In genomic region chr11:69661221-69661881, GRCm38 (mm10) we compare ENCODE assay signal across 8 mouse cellular contexts. TPM values are rescaled to one million over a fixed set of nuclear protein-coding genes. Genes with fewer than 3 reads are reported as not detected.
DNase-seq lines count a peak whose midpoint lies in the region; ATAC-seq and TF ChIP-seq lines count a peak whose summit lies in the region.

No protein-coding gene starts in this region.

- H3K27ac ChIP-seq in CH12.LX (ENCODE audit: insufficient read depth, low read depth) = no peak overlapping the region
- H3K27ac ChIP-seq in forebrain, embryonic 11.5 days (ENCODE audit: low read depth, low read length) = peak overlapping the region; percentile 96
- H3K27ac ChIP-seq in neural tube, embryonic 15.5 days (replicated peaks) = peak overlapping the region; percentile 97; the same call in 1 of the 2 replicates

- peak overlapping the region; percentile 52 for H3K4me2 ChIP-seq in CH12.LX (ENCODE audit: insufficient read depth, low read depth, poor library complexity, severe bottlenecking)
- peak overlapping the region; percentile 52 for H3K4me2 ChIP-seq in forebrain, embryonic 11.5 days (ENCODE audit: low read depth, low read length, severe bottlenecking)
- H3K4me2 ChIP-seq in neural tube, embryonic 15.5 days = peak overlapping the region; percentile 65

- TF ChIP-seq EP300 in CH12.LX (IDR thresholded peaks at IDR 0.05; ENCODE audit: low read length) = no peak

- H3K9ac ChIP-seq in CH12.LX (ENCODE audit: insufficient read depth, low read depth) = peak overlapping the region; percentile 97
- H3K9ac ChIP-seq in forebrain, embryonic 11.5 days (ENCODE audit: low read length) = peak overlapping the region; percentile 78; the same call in 1 of the 2 replicates
- H3K9ac ChIP-seq in neural tube, embryonic 15.5 days (replicated peaks) = peak overlapping the region; percentile 61

- no peak for ATAC-seq in forebrain, embryonic 11.5 days (replicated peaks; ENCODE audit: low FRiP score)
- ATAC-seq in neural tube, embryonic 15.5 days (ENCODE audit: low FRiP score) = no peak
- no peak for ATAC-seq in monocyte, adult 5-6 weeks (replicated peaks; ENCODE audit: insufficient number of reproducible peaks, low FRiP score, low TSS enrichment, poor library complexity, severe bottlenecking)

- dilution Hi-C loops in CH12.LX (cut with MboI; ENCODE audit: extremely low pct_ligation_motif_present, extremely low pct_unique_long_range_greater_than_20kb, low sequenced_read_pairs) = no loop called here

- H3K4me3 ChIP-seq in CH12.LX (replicated peaks in 1 of 3; ENCODE audit: low read depth in 2 of 3, low read length in 2 of 3, poor library complexity in 1 of 3) = peak overlapping the region; percentile 48 to 70 (median 66)
- H3K4me3 ChIP-seq in forebrain, embryonic 11.5 days (ENCODE audit: low read depth, low read length) = peak overlapping the region; percentile 47
- peak overlapping the region; percentile 66 for H3K4me3 ChIP-seq in neural tube, embryonic 15.5 days (replicated peaks)

- H3K9me3 ChIP-seq in CH12.LX (replicated peaks; ENCODE audit: low read length) = no peaks in the 10 kb centered on the region
- no peaks in the 10 kb centered on the region for H3K9me3 ChIP-seq in forebrain, embryonic 11.5 days (ENCODE audit: control insufficient read depth, low read length)
- H3K9me3 ChIP-seq in neural tube, embryonic 15.5 days (replicated peaks) = no peaks in the 10 kb centered on the region

- no peak for TF ChIP-seq RAD21 in CH12.LX (IDR thresholded peaks at IDR 0.05; ENCODE audit: low read depth, low read length)

- in situ Hi-C loops in CH12.LX (cut with MboI; ENCODE audit: low pct_ligation_motif_present, low pct_unique_long_range_greater_than_20kb, low sequenced_read_pairs) = no loop called here

- 90% methylated on average over 3 of the region's 3 CpGs for WGBS in forebrain, embryonic 11.5 days
- 76% methylated on average over 3 of the region's 3 CpGs for WGBS in neural tube, embryonic 15.5 days

- peaks cover 36 to 56% of the 10 kb centered on the region in 2 experiments for H3K36me3 ChIP-seq in CH12.LX (replicated peaks in 1 of 2; ENCODE audit: control insufficient read depth in 1 of 2, insufficient read depth in 1 of 2, low read length in 1 of 2)
- H3K36me3 ChIP-seq in forebrain, embryonic 11.5 days (ENCODE audit: control insufficient read depth, insufficient read depth, low read length) = peaks cover 15% of the 10 kb centered on the region
- H3K36me3 ChIP-seq in neural tube, embryonic 15.5 days = peaks cover 59% of the 10 kb centered on the region

- H3K27me3 ChIP-seq in CH12.LX (replicated peaks) = no peaks in the 10 kb centered on the region
- no peaks in the 10 kb centered on the region for H3K27me3 ChIP-seq in forebrain, embryonic 11.5 days (ENCODE audit: control insufficient read depth, insufficient read depth, low read length)
- no peaks in the 10 kb centered on the region for H3K27me3 ChIP-seq in neural tube, embryonic 15.5 days (replicated peaks)

- peaks cover 27% of the 10 kb centered on the region for H3K79me2 ChIP-seq in CH12.LX (replicated peaks; ENCODE audit: control insufficient read depth, extremely low read depth, insufficient read depth, poor library complexity, severe bottlenecking)

- TF ChIP-seq POLR2A in CH12.LX (IDR thresholded peaks at IDR 0.05; ENCODE audit: low read depth, low read length) = no peak

- TF ChIP-seq CTCF in CH12.LX (conservative IDR thresholded peaks at IDR 0.05 in 1 of 2, IDR thresholded peaks at IDR 0.05 in 1 of 2; ENCODE audit: low read depth in 2 of 2, low read length in 2 of 2) = peak in 1 of 2 experiments; percentile 27; a peak in 1 of 4 replicates

- DNase-seq in cerebellum, postnatal 10 days = peak; percentile 41 to 50
- DNase-seq in cerebellum, postnatal 36 days = no peak
- DNase-seq in CH12.LX (ENCODE audit: extremely low read depth) = no peak
- DNase-seq in forebrain, embryonic 11.5 days (ENCODE audit: low spot score) = no peak
- DNase-seq in kidney, postnatal 14 days = peak; percentile 33
- no peak for DNase-seq in thymus, postnatal 10 days (ENCODE audit: low spot score in 2 of 2)

- peaks cover 14 to 71% of the 10 kb centered on the region in 2 experiments for H3K4me1 ChIP-seq in CH12.LX (ENCODE audit: control insufficient read depth in 1 of 2, insufficient read depth in 2 of 2)
- peaks cover 10% of the 10 kb centered on the region; the same call in 1 of the 2 replicates for H3K4me1 ChIP-seq in forebrain, embryonic 11.5 days (replicated peaks; ENCODE audit: control insufficient read depth, insufficient read depth, low read length)
- peaks cover 35% of the 10 kb centered on the region for H3K4me1 ChIP-seq in neural tube, embryonic 15.5 days

TF ChIP-seq in CH12.LX, 34 proteins besides CTCF, POLR2A, EP300 and RAD21:
- TF ChIP-seq JUND (conservative IDR thresholded peaks at IDR 0.05; ENCODE audit: low read depth, low read length) (no peak), TBP (conservative IDR thresholded peaks at IDR 0.05; ENCODE audit: low read depth, low read length) (no peak), CHD2 (IDR thresholded peaks at IDR 0.05; ENCODE audit: low read length) (no peak), KAT2A (IDR thresholded peaks at IDR 0.05; ENCODE audit: insufficient replicate concordance, low read length) (no peak), USF1 (IDR thresholded peaks at IDR 0.05; ENCODE audit: low read depth, low read length) (no peak), ZKSCAN1 (IDR thresholded peaks at IDR 0.05; ENCODE audit: borderline replicate concordance, low read depth, low read length) (no peak), BHLHE40 (IDR thresholded peaks at IDR 0.05; ENCODE audit: low read depth, low read length) (no peak), MXI1 (IDR thresholded peaks at IDR 0.05; ENCODE audit: low read depth, low read length) (no peak), ELF1 (IDR thresholded peaks at IDR 0.05; ENCODE audit: low read depth, low read length) (no peak), ZNF384 (IDR thresholded peaks at IDR 0.05; ENCODE audit: low read depth, low read length) (no peak), SMC3 (IDR thresholded peaks at IDR 0.05; ENCODE audit: low read depth, low read length) (no peak), HCFC1 (IDR thresholded peaks at IDR 0.05; ENCODE audit: low read depth, low read length) (no peak), USF2 (conservative IDR thresholded peaks at IDR 0.05; ENCODE audit: low read depth, low read length) (no peak), UBTF (IDR thresholded peaks at IDR 0.05; ENCODE audit: low read depth, low read length) (no peak)

RNA-seq across cellular contexts. Expression of gene Mpdu1, which starts 1.1 kb away (rescaled TPM):
- total RNA-seq in CH12.LX (2012; rRNA removed) = 110 and 150 TPM in 2 replicates
- total RNA-seq in CH12.LX (2014; rRNA removed) = 175 and 210 TPM in 2 replicates
- polyA plus RNA-seq in CH12.LX (2012; ENCODE audit: insufficient read length, low read depth) = 185 and 210 TPM in 2 replicates
- polyA plus RNA-seq in forebrain, embryonic 11.5 days (2014; fragmentation: Nextera tagmentation; extraction: Ambion mirVana) = 39.0 TPM in 2 replicates
- polyA plus RNA-seq in neural tube, embryonic 15.5 days (2015; fragmentation: Nextera tagmentation; extraction: Ambion mirVana) = 95.1 and 101 TPM in 2 replicates
- 32.9 to 56.3 TPM (median 49.2 TPM) in 3 replicates for total RNA-seq in monocyte, adult 5-6 weeks (2017)

RNA-seq across cellular contexts. Expression of gene Cd68, which starts 4.6 kb away (rescaled TPM):
- total RNA-seq in CH12.LX (2012; rRNA removed) (74.8 and 82.2 TPM in 2 replicates), CH12.LX (2014; rRNA removed) (122 TPM in 2 replicates)
- 235 and 343 TPM in 2 replicates for polyA plus RNA-seq in CH12.LX (2012; ENCODE audit: insufficient read length, low read depth)
- polyA plus RNA-seq in forebrain, embryonic 11.5 days (2014; fragmentation: Nextera tagmentation; extraction: Ambion mirVana) = 6.3 and 6.4 TPM in 2 replicates
- polyA plus RNA-seq in neural tube, embryonic 15.5 days (2015; fragmentation: Nextera tagmentation; extraction: Ambion mirVana) = 9.0 and 13.0 TPM in 2 replicates
- total RNA-seq in monocyte, adult 5-6 weeks (2017) = 203 to 221 TPM (median 207 TPM) in 3 replicates

RNA-seq across cellular contexts. Expression of gene Sox15, which starts 6.2 kb away (rescaled TPM):
- total RNA-seq in CH12.LX (2012; rRNA removed) = 0.17 and 0.34 TPM in 2 replicates
- total RNA-seq in CH12.LX (2014; rRNA removed) = not detected in 2 replicates
- 0.48 and 0.54 TPM in 2 replicates for polyA plus RNA-seq in CH12.LX (2012; ENCODE audit: insufficient read length, low read depth)
- not detected in 2 replicates for polyA plus RNA-seq in forebrain, embryonic 11.5 days (2014; fragmentation: Nextera tagmentation; extraction: Ambion mirVana)
- not detected in 2 replicates for polyA plus RNA-seq in neural tube, embryonic 15.5 days (2015; fragmentation: Nextera tagmentation; extraction: Ambion mirVana)
- total RNA-seq in monocyte, adult 5-6 weeks (2017) = 4.1 to 8.2 TPM in 2 of 3 replicates, not detected in the other

RNA-seq across cellular contexts. Expression of gene Eif4a1, which starts 10.9 kb away (rescaled TPM):
- total RNA-seq in CH12.LX (2012; rRNA removed) (1,622 and 2,071 TPM in 2 replicates), CH12.LX (2014; rRNA removed) (2,161 and 2,200 TPM in 2 replicates)
- 1,500 and 1,728 TPM in 2 replicates for polyA plus RNA-seq in CH12.LX (2012; ENCODE audit: insufficient read length, low read depth)
- 827 and 855 TPM in 2 replicates for polyA plus RNA-seq in forebrain, embryonic 11.5 days (2014; fragmentation: Nextera tagmentation; extraction: Ambion mirVana)
- polyA plus RNA-seq in neural tube, embryonic 15.5 days (2015; fragmentation: Nextera tagmentation; extraction: Ambion mirVana) = 437 and 477 TPM in 2 replicates
- total RNA-seq in monocyte, adult 5-6 weeks (2017) = 597 to 694 TPM (median 633 TPM) in 3 replicates

RNA-seq across cellular contexts. Expression of gene Senp3, which starts 20.5 kb away (rescaled TPM):
- total RNA-seq in CH12.LX (2012; rRNA removed) (116 and 157 TPM in 2 replicates), CH12.LX (2014; rRNA removed) (256 TPM in 2 replicates)
- polyA plus RNA-seq in CH12.LX (2012; ENCODE audit: insufficient read length, low read depth) = 303 and 317 TPM in 2 replicates
- 110 and 117 TPM in 2 replicates for polyA plus RNA-seq in forebrain, embryonic 11.5 days (2014; fragmentation: Nextera tagmentation; extraction: Ambion mirVana)
- 90.8 and 109 TPM in 2 replicates for polyA plus RNA-seq in neural tube, embryonic 15.5 days (2015; fragmentation: Nextera tagmentation; extraction: Ambion mirVana)
- total RNA-seq in monocyte, adult 5-6 weeks (2017) = 67.5 to 144 TPM (median 118 TPM) in 3 replicates

Comparison
In these comparisons a context has a peak if more than half of its experiments do, and no peak if none do; other contexts are left out.
1. DNase-seq: peak in cerebellum, postnatal 10 days (2 of 2) and kidney, postnatal 14 days (single experiment); none in cerebellum, postnatal 36 days (0 of 2), CH12.LX (single experiment), forebrain, embryonic 11.5 days (single experiment) and thymus, postnatal 10 days (0 of 2).
2. RNA of gene Cd68, which starts 4.6 kb away (polyA plus RNA-seq): 235 to 343 TPM in CH12.LX; 9.0 to 13.0 TPM in neural tube, embryonic 15.5 days and 6.3 to 6.4 TPM in forebrain, embryonic 11.5 days; every median in the first group is over 10 times any median in the second.
3. Peak in every context shown above with its lines, with median percentiles within 50 percentile points of each other: H3K4me2 ChIP-seq, H3K4me3 ChIP-seq and H3K9ac ChIP-seq.